In the genomic region with DNA sequence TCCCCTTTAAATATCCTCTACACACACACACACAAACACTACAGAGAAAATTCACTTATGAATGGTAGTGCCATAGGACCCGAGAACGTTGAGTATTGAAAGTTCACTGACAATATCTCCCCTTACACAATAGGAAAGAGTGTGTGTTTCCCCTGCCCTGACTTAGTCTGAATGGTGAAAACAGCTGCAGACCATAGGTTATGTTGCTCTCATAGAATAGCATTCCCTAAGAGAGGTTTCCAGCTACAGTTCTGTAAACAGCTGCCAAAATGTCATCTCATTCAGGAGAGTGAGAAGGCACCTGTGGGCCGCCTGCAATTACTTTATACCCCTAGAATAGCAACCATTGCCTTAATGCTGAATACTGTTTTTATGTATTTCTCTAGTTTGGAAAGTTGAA, we compare ENCODE assay signal across 24 mouse cellular contexts. TPM values are rescaled to one million over a fixed set of nuclear protein-coding genes. Genes with fewer than 3 reads are reported as not detected.
DNase-seq lines count a peak whose midpoint lies in the region; ATAC-seq and TF ChIP-seq lines count a peak whose summit lies in the region.
"Had no signal": no experiment of that assay in that cellular context is flagged by ENCODE, and none has a peak within 500 bp of the region (broad histone marks: within the 10 kb centered on the region; RNA-seq: fewer than 3 reads in every experiment).

No protein-coding gene starts in this region.

- peak; percentile 59 for ATAC-seq in embryonic facial prominence, embryonic 14.5 days (ENCODE audit: low read depth)
- ATAC-seq in limb, embryonic 14.5 days (ENCODE audit: low FRiP score, low read depth) = peak; percentile 53; the same call in 1 of the 2 replicates
- no peak for ATAC-seq in neural tube, embryonic 15.5 days (ENCODE audit: low FRiP score)
- ATAC-seq in midbrain, embryonic 15.5 days (replicated peaks) = no peak
- ATAC-seq: activated CD4-positive, CD25-positive, alpha-beta regulatory T cell, adult 4 months; CD4-positive, CD25-positive, alpha-beta regulatory T cell, adult 4 months; Patski had no signal

- H3K4me3 ChIP-seq in embryonic facial prominence, embryonic 14.5 days (ENCODE audit: low read depth, low read length) = no peak overlapping the region
- H3K4me3 ChIP-seq in embryonic facial prominence, embryonic 10.5 days = no peak overlapping the region
- H3K4me3 ChIP-seq in limb, embryonic 14.5 days (replicated peaks; ENCODE audit: low read length) = no peak overlapping the region
- no peak overlapping the region for H3K4me3 ChIP-seq in limb, embryonic 10.5 days
- H3K4me3 ChIP-seq in neural tube, embryonic 15.5 days (replicated peaks) = no peak overlapping the region
- no peak overlapping the region for H3K4me3 ChIP-seq in ES-Bruce4 (ENCODE audit: low read depth, low read length)
- H3K4me3 ChIP-seq in midbrain, embryonic 15.5 days = no peak overlapping the region

- no peak for TF ChIP-seq POLR2A in limb, embryonic 14.5 days (IDR thresholded peaks at IDR 0.05; ENCODE audit: borderline replicate concordance, extremely low read depth, insufficient read depth, insufficient read length)
- TF ChIP-seq POLR2A in ES-Bruce4 (IDR thresholded peaks at IDR 0.05; ENCODE audit: insufficient read depth, low read length) = no peak

- peaks cover 84% of the 10 kb centered on the region for H3K36me3 ChIP-seq in embryonic facial prominence, embryonic 14.5 days (ENCODE audit: control insufficient read depth, insufficient read depth, low read length)
- H3K36me3 ChIP-seq in embryonic facial prominence, embryonic 10.5 days (replicated peaks) = peaks cover 7% of the 10 kb centered on the region; the same call in 1 of the 2 replicates
- H3K36me3 ChIP-seq in limb, embryonic 14.5 days (ENCODE audit: control insufficient read depth, insufficient read depth, low read length) = peaks cover 70% of the 10 kb centered on the region
- peaks cover 26% of the 10 kb centered on the region for H3K36me3 ChIP-seq in limb, embryonic 10.5 days
- H3K36me3 ChIP-seq in neural tube, embryonic 15.5 days = no peaks in the 10 kb centered on the region
- no peaks in the 10 kb centered on the region for H3K36me3 ChIP-seq in ES-Bruce4 (ENCODE audit: control insufficient read depth, insufficient read depth, low read length, poor library complexity, severe bottlenecking)
- no peaks in the 10 kb centered on the region for H3K36me3 ChIP-seq in midbrain, embryonic 15.5 days (replicated peaks)
- H3K36me3 ChIP-seq: G1E had no signal

- no peaks in the 10 kb centered on the region for H3K27me3 ChIP-seq in embryonic facial prominence, embryonic 14.5 days (replicated peaks; ENCODE audit: control insufficient read depth, insufficient read depth, low read length)
- H3K27me3 ChIP-seq in embryonic facial prominence, embryonic 10.5 days (replicated peaks; ENCODE audit: low read depth, poor library complexity, severe bottlenecking) = no peaks in the 10 kb centered on the region
- no peaks in the 10 kb centered on the region for H3K27me3 ChIP-seq in limb, embryonic 14.5 days (ENCODE audit: control insufficient read depth, insufficient read depth, low read length)
- no peaks in the 10 kb centered on the region for H3K27me3 ChIP-seq in limb, embryonic 10.5 days (ENCODE audit: low read depth, poor library complexity, severe bottlenecking)
- no peaks in the 10 kb centered on the region for H3K27me3 ChIP-seq in neural tube, embryonic 15.5 days (replicated peaks)
- no peaks in the 10 kb centered on the region for H3K27me3 ChIP-seq in ES-Bruce4 (ENCODE audit: control insufficient read depth, insufficient read depth, low read length, poor library complexity, severe bottlenecking)
- no peaks in the 10 kb centered on the region for H3K27me3 ChIP-seq in midbrain, embryonic 15.5 days (replicated peaks)
- H3K27me3 ChIP-seq: CH12.LX, Patski had no signal

- no peaks in the 10 kb centered on the region for H3K4me1 ChIP-seq in embryonic facial prominence, embryonic 14.5 days (ENCODE audit: control insufficient read depth, insufficient read depth, low read length)
- H3K4me1 ChIP-seq in embryonic facial prominence, embryonic 10.5 days = no peaks in the 10 kb centered on the region
- no peaks in the 10 kb centered on the region for H3K4me1 ChIP-seq in limb, embryonic 14.5 days (ENCODE audit: control insufficient read depth, insufficient read depth, low read length)
- H3K4me1 ChIP-seq in limb, embryonic 10.5 days = peaks cover 3% of the 10 kb centered on the region; the same call in 1 of the 2 replicates
- peaks cover 13% of the 10 kb centered on the region for H3K4me1 ChIP-seq in neural tube, embryonic 15.5 days
- H3K4me1 ChIP-seq in ES-Bruce4 (ENCODE audit: control insufficient read depth, insufficient read depth, low read length) = no peaks in the 10 kb centered on the region
- peaks cover 9% of the 10 kb centered on the region; the same call in 1 of the 2 replicates for H3K4me1 ChIP-seq in midbrain, embryonic 15.5 days

- TF ChIP-seq EP300 in ES-Bruce4 (IDR thresholded peaks at IDR 0.05; ENCODE audit: insufficient read depth, low read depth, low read length) = no peak

- no peak overlapping the region for H3K27ac ChIP-seq in embryonic facial prominence, embryonic 14.5 days (replicated peaks; ENCODE audit: low read depth, low read length)
- no peak overlapping the region for H3K27ac ChIP-seq in embryonic facial prominence, embryonic 10.5 days (replicated peaks)
- no peak overlapping the region for H3K27ac ChIP-seq in limb, embryonic 14.5 days (replicated peaks; ENCODE audit: low read depth, low read length)
- no peak overlapping the region for H3K27ac ChIP-seq in limb, embryonic 10.5 days
- no peak overlapping the region for H3K27ac ChIP-seq in neural tube, embryonic 15.5 days (replicated peaks)
- H3K27ac ChIP-seq in ES-Bruce4 (ENCODE audit: insufficient read depth, low read length) = peak overlapping the region; percentile 54
- no peak overlapping the region for H3K27ac ChIP-seq in midbrain, embryonic 15.5 days

- 49% methylated on average over 3 of the region's 3 CpGs for WGBS in embryonic facial prominence, embryonic 14.5 days
- WGBS in embryonic facial prominence, embryonic 10.5 days = 61% methylated on average over 3 of the region's 3 CpGs
- WGBS in limb, embryonic 14.5 days = 52% methylated on average over 3 of the region's 3 CpGs
- WGBS in limb, embryonic 10.5 days = 73% methylated on average over 3 of the region's 3 CpGs
- 65% methylated on average over 3 of the region's 3 CpGs for WGBS in neural tube, embryonic 15.5 days
- WGBS in midbrain, embryonic 15.5 days = 58% methylated on average over 3 of the region's 3 CpGs

- DNase-seq in embryonic facial prominence, embryonic 14.5 days (ENCODE audit: low spot score) = peak; percentile 11
- no peak for DNase-seq in embryonic facial prominence, embryonic 10.5 days (ENCODE audit: low spot score)
- DNase-seq in limb, embryonic 14.5 days (ENCODE audit: low spot score) = no peak
- no peak for DNase-seq in limb, embryonic 10.5 days (ENCODE audit: low spot score)
- peak; percentile 2 for DNase-seq in neural tube, embryonic 10.5 days (ENCODE audit: extremely low spot score, low spot score)
- DNase-seq: adrenal gland, adult 2 months; adrenal gland, adult 8-10 months; adrenal gland, postnatal 10 days; adrenal gland, postnatal 14 days; adrenal gland, postnatal 25 days; adrenal gland, postnatal 36 days; B cell, adult 2 months; cerebellum, adult 11 months; cerebellum, adult 11-12 months; cerebellum, adult 18-20 months had no signal

- no peak for TF ChIP-seq CTCF in ES-Bruce4 (IDR thresholded peaks at IDR 0.05; ENCODE audit: low read depth, low read length)

- H3K9ac ChIP-seq in embryonic facial prominence, embryonic 14.5 days (ENCODE audit: low read depth, low read length) = no peak overlapping the region
- H3K9ac ChIP-seq in limb, embryonic 14.5 days (ENCODE audit: low read depth, low read length, severe bottlenecking) = no peak overlapping the region
- H3K9ac ChIP-seq in neural tube, embryonic 15.5 days (replicated peaks) = no peak overlapping the region
- no peak overlapping the region for H3K9ac ChIP-seq in ES-Bruce4 (ENCODE audit: low read depth, poor library complexity, severe bottlenecking)
- no peak overlapping the region for H3K9ac ChIP-seq in midbrain, embryonic 15.5 days

- no peaks in the 10 kb centered on the region for H3K9me3 ChIP-seq in embryonic facial prominence, embryonic 14.5 days (ENCODE audit: control insufficient read depth, low read length)
- no peaks in the 10 kb centered on the region for H3K9me3 ChIP-seq in embryonic facial prominence, embryonic 10.5 days
- no peaks in the 10 kb centered on the region for H3K9me3 ChIP-seq in limb, embryonic 14.5 days (ENCODE audit: control insufficient read depth, low read length)
- H3K9me3 ChIP-seq in limb, embryonic 10.5 days (replicated peaks) = no peaks in the 10 kb centered on the region
- H3K9me3 ChIP-seq in neural tube, embryonic 15.5 days (replicated peaks) = no peaks in the 10 kb centered on the region
- H3K9me3 ChIP-seq in ES-Bruce4 (replicated peaks; ENCODE audit: control insufficient read depth, insufficient read depth, low read length, poor library complexity, severe bottlenecking) = no peaks in the 10 kb centered on the region
- H3K9me3 ChIP-seq in midbrain, embryonic 15.5 days = no peaks in the 10 kb centered on the region
- H3K9me3 ChIP-seq: G1E had no signal

- no peak overlapping the region for H3K4me2 ChIP-seq in embryonic facial prominence, embryonic 14.5 days (ENCODE audit: low read depth, low read length)
- H3K4me2 ChIP-seq in limb, embryonic 14.5 days (replicated peaks; ENCODE audit: low read depth, low read length, severe bottlenecking) = no peak overlapping the region
- no peak overlapping the region for H3K4me2 ChIP-seq in neural tube, embryonic 15.5 days
- H3K4me2 ChIP-seq in midbrain, embryonic 15.5 days = no peak overlapping the region

RNA-seq across cellular contexts. Expression of gene Fam229b, which starts 27.3 kb away (rescaled TPM):
- polyA plus RNA-seq in embryonic facial prominence, embryonic 14.5 days (2014; fragmentation: Nextera tagmentation; extraction: Ambion mirVana) = 12.4 and 16.9 TPM in 2 replicates
- 10.8 and 12.2 TPM in 2 replicates for polyA plus RNA-seq in embryonic facial prominence, embryonic 10.5 days (2016; fragmentation: Nextera tagmentation; extraction: Ambion mirVana)
- 7.6 and 7.9 TPM in 2 replicates for polyA plus RNA-seq in limb, embryonic 14.5 days (2012; rRNA removed)
- polyA plus RNA-seq in limb, embryonic 14.5 days (2014; fragmentation: Nextera tagmentation; extraction: Ambion mirVana) = 10.9 and 13.0 TPM in 2 replicates
- 8.3 and 8.5 TPM in 2 replicates for polyA plus RNA-seq in limb, embryonic 10.5 days (2016; fragmentation: Nextera tagmentation; extraction: Ambion mirVana)
- 23.8 and 36.8 TPM in 2 replicates for polyA plus RNA-seq in neural tube, embryonic 15.5 days (2015; fragmentation: Nextera tagmentation; extraction: Ambion mirVana)
- polyA plus RNA-seq in ES-Bruce4 (2011; ENCODE audit: insufficient read depth, insufficient read length, low read depth, missing spikeins) = 3.5 and 4.5 TPM in 2 replicates
- 31.4 and 34.3 TPM in 2 replicates for polyA plus RNA-seq in midbrain, embryonic 15.5 days (2015; fragmentation: Nextera tagmentation; extraction: Ambion mirVana)

RNA-seq across cellular contexts. Expression of gene Tube1, which starts 27.4 kb away (rescaled TPM):
- polyA plus RNA-seq in embryonic facial prominence, embryonic 14.5 days (2014; fragmentation: Nextera tagmentation; extraction: Ambion mirVana) = 12.5 and 13.8 TPM in 2 replicates
- polyA plus RNA-seq in embryonic facial prominence, embryonic 10.5 days (2016; fragmentation: Nextera tagmentation; extraction: Ambion mirVana) = 24.7 and 25.5 TPM in 2 replicates
- polyA plus RNA-seq in limb, embryonic 14.5 days (2012; rRNA removed) = 21.1 and 22.8 TPM in 2 replicates
- 15.6 and 18.0 TPM in 2 replicates for polyA plus RNA-seq in limb, embryonic 14.5 days (2014; fragmentation: Nextera tagmentation; extraction: Ambion mirVana)
- polyA plus RNA-seq in limb, embryonic 10.5 days (2016; fragmentation: Nextera tagmentation; extraction: Ambion mirVana) = 25.8 and 26.1 TPM in 2 replicates
- polyA plus RNA-seq in neural tube, embryonic 15.5 days (2015; fragmentation: Nextera tagmentation; extraction: Ambion mirVana) = 7.1 and 10.2 TPM in 2 replicates
- polyA plus RNA-seq in ES-Bruce4 (2011; ENCODE audit: insufficient read depth, insufficient read length, low read depth, missing spikeins) = 24.6 and 25.6 TPM in 2 replicates
- polyA plus RNA-seq in midbrain, embryonic 15.5 days (2015; fragmentation: Nextera tagmentation; extraction: Ambion mirVana) = 9.2 TPM in 2 replicates

RNA-seq across cellular contexts. Expression of gene Ccn6, which starts 57.2 kb away (rescaled TPM):
- 0.56 and 1.2 TPM in 2 replicates for polyA plus RNA-seq in embryonic facial prominence, embryonic 14.5 days (2014; fragmentation: Nextera tagmentation; extraction: Ambion mirVana)
- 0.24 and 0.36 TPM in 2 replicates for polyA plus RNA-seq in embryonic facial prominence, embryonic 10.5 days (2016; fragmentation: Nextera tagmentation; extraction: Ambion mirVana)
- 2.0 and 2.5 TPM in 2 replicates for polyA plus RNA-seq in limb, embryonic 14.5 days (2012; rRNA removed)
- 0.90 and 1.3 TPM in 2 replicates for polyA plus RNA-seq in limb, embryonic 14.5 days (2014; fragmentation: Nextera tagmentation; extraction: Ambion mirVana)
- 0.26 and 0.51 TPM in 2 replicates for polyA plus RNA-seq in limb, embryonic 10.5 days (2016; fragmentation: Nextera tagmentation; extraction: Ambion mirVana)
- polyA plus RNA-seq in neural tube, embryonic 15.5 days (2015; fragmentation: Nextera tagmentation; extraction: Ambion mirVana) = 0.65 and 0.69 TPM in 2 replicates
- polyA plus RNA-seq in ES-Bruce4 (2011; ENCODE audit: insufficient read depth, insufficient read length, low read depth, missing spikeins) = not detected in 2 replicates
- polyA plus RNA-seq in midbrain, embryonic 15.5 days (2015; fragmentation: Nextera tagmentation; extraction: Ambion mirVana) = 0.31 and 0.36 TPM in 2 replicates
- polyA plus RNA-seq: activated CD4-positive, CD25-positive, alpha-beta regulatory T cell, adult 4 months; C2C12; CD4-positive, CD25-positive, alpha-beta regulatory T cell, adult 4 months; G1E had no signal

Comparison
In these comparisons a context has a peak if more than half of its experiments do, and no peak if none do; other contexts are left out.
1. DNase-seq: peak in embryonic facial prominence, embryonic 14.5 days (single experiment) and neural tube, embryonic 10.5 days (single experiment); none in embryonic facial prominence, embryonic 10.5 days (single experiment), limb, embryonic 14.5 days (single experiment) and limb, embryonic 10.5 days (single experiment).
2. ATAC-seq: peak in embryonic facial prominence, embryonic 14.5 days (single experiment) and limb, embryonic 14.5 days (single experiment); none in neural tube, embryonic 15.5 days (single experiment) and midbrain, embryonic 15.5 days (single experiment).